Mouse (Mus musculus) lung, postnatal 0 days (tissue): ENCODE measurements at regions not wholly inside any gene's neighbourhood (a gene's known extent, or its start where the extent isn't known, plus 50 kb on each side); places are given as distances from the start of the nearest gene placed in this dataset.

ENCODE experiments used
- CTCF ChIP-seq: IDR thresholded peaks from 2 replicates; pipeline ENCODE4 v1.5.1; 2016; ENCODE audit warnings: antibody characterized with exemption, mild to moderate bottlenecking
- EP300 ChIP-seq: IDR thresholded peaks from 2 replicates; pipeline ENCODE4 v1.6.1; 2016; ENCODE audit warnings: antibody characterized with exemption, mild to moderate bottlenecking, control low read depth

DNA sequence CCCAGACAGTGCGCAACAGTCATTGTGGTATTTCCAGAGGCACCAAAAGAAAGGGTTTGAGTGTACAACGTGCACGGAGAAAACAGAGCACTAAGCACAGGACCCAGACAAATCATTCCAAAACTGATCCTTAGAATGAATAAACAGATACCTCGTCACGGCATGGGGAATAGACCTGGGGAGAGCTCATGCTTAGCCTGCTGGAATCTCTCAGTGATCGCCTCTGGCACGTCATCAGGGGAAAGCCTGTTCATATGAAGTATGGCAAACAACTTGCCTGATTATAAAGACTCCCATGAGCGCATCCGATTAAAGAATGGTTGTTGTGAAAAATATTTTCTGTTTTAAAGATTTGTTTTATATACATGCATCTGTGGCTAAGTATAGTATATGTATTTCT is 86.9 kb upstream of the Dapk1 start:
- no peak for TF ChIP-seq CTCF
- no peak for TF ChIP-seq EP300
